Mouse (Mus musculus): ENCODE measurements around the gene Med8.
A peak's percentile ranks its signal among the peaks of the same experiment; 100 is the strongest.

The Med8 gene

DNA sequence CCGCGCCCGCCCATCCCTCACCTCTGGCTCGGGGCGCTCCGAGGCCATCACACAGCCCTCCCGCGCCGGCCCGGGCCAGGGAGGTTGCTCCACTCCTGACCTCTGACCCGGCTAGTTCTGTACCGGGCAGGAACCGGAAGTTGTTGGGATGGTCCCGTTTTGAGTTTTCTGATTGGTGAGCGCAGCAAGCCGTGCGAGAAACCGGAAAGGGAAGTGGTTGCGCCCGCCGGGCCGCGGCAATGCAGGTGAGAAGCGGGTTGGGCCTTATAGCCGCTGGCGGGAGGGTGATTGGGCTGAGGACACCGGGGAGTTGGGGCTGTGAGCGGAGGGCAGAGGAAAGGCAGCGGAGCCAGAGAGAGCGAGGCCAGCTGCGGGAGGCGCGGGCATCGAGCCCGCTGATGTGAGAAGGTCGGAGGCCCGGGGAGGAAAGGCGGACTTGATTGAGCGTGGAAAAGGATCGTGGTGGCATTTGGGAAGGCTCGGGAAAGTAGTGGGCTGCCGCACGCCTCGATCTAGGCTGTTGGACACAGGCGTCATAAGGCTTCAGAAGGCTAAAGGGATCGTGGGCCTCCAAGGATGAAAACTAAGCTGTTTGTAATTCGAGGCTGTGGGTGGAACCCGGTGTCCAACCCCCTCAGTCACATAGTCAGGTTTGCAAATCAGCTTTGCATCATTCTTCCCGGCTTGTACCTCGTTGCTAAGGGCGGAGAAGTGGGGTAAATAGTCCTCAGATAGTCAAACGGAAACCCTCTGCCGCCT lies at the start of gene Med8, which contains the start of gene Szt2:
Med8 (plus strand) TSS at position 196 of the 759 bp plus-strand sequence.
Szt2 (minus strand) TSS at position 132 of the 759 bp plus-strand sequence.
- peak; percentile 87 to 90 for DNase-seq

DNA sequence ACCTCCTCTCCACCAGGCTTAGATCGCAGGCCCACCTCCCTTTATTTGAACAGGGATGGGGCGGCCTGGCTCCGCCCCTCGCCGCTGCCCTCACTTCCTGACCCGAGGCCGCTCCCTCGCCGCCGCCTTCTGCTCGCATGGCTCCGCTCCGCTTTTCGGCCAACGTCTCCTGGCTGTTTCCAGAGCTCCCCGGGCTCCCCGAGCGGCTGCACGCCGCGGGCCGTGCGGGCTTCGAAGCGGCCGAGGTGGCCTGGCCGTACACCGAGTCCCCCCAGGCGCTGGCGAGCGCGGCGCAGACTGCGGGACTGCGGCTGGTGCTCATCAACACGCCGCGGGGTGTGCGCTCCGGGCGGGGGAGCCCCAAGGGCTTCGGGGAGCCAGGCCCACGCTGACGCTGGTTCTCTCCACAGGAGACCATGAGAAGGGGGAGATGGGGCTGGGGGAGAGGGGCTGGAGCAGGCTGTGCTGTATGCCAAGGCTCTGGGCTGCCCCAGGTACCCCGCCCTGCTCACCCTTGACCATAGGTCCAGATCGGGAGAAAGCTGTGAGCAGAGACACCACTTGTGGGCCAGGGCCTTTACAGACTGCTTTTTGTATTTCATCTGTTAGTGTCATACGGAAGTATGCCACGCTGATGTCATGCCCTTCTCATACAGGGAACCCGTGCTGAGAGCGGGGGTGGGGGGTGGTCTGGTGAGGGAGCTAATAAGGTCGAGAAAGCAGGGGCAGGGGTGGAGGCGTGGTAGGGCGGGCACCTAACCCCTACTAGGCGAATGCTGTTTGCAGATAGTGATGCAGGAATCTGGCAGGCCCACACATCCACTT lies 49.0 kb upstream of the Med8 start:
- DNase-seq = peak; percentile 76 to 79

DNA sequence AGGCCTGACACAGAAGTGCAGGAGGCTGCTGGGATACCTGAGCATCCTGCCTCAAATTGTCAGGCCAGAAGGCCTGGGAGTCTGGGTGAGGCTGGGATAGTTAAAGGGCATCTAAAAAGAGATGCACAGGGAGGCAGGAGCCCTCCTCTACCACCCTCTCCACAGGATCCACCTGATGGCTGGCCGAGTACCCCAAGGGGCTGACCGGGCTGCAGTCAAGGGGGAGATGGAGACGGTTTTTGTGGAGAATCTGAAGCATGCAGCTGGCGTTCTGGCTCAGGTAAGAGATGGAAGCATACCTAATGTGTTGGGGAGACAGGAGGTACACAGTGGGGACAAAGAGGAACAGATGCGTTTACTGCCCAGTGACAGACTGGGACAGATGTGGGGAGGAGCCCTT lies 47.7 kb upstream of the Med8 start:
- DNase-seq = no peak

DNA sequence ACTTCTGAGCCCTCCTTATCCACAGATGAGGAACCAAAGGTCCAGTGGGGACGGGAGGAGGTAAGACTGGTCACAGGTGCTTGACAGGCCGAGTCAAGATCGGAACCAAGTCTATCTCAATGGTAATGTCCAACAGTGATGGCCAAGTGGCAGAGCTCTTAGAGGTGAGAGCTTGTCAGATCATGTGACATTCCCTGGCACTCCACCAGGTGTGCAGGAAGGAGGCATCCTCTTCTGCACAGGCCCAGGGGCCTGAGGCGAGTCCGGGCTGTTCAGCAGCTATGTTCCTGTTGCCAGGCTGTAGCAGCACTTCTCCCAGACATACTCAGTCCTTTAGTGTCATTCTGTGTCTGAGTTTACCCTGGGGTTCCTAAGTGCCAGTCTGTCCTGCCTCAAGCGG lies 46.3 kb upstream of the Med8 start:
- no peak for DNase-seq

DNA sequence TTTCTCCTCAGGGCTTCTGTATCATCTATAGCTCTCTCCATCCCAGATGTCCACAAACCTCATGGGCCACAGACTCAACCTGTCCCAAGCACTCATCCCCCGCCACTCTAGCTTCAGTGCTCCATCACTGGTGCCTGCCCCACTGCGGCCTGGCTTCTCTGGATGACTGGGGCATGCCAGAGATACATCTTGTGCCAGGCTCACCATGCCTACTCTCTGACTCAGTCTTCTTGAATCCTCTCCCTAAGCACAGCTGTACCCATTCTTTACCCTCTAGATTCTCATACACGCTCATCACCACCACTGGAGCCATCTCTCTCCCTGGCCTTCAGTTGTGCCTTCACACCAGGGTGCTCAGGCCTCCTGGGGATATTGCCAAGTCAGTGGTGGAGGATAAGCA lies 45.2 kb upstream of the Med8 start:
- no peak for DNase-seq

DNA sequence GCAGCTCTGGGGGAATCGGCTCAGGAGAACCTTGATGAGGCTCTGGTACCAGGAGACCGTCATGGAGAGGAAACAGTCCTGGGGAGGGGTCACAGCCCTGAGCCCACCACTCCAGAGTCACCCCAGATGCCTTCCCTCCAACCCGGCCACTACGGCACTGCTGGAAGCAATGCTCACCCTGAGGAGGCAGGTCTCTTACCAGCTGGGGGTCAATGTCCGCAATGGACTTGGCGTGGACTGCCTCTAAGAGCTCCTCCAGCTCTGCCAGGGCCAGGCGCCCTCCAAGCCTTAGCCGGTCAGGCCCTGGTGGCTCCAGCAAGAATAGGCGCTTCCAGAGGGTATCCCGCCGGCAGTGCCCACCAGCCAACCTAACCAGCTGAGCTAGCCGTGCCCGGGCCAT lies 44.5 kb upstream of the Med8 start:
- no peak for DNase-seq

DNA sequence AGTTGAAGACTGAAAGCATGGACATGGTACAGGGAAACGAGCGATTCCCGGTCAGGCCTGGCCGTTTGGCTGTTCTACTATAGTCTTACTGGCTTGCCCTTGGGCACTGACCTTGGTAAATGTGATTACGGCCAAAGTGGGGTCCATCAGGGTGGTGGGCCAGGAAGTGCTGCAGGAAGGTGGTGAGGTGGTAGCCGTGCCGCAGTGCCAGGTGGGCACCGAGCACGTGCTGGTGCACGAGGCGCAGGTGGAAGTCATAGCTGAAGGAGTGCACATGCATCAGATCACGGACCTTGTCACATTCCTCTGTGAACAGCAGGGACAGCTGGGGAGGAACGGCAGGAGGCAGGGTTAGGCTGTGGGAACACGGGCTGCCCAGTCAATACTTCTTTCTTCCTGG lies 43.1 kb upstream of the Med8 start:
- no peak for DNase-seq

DNA sequence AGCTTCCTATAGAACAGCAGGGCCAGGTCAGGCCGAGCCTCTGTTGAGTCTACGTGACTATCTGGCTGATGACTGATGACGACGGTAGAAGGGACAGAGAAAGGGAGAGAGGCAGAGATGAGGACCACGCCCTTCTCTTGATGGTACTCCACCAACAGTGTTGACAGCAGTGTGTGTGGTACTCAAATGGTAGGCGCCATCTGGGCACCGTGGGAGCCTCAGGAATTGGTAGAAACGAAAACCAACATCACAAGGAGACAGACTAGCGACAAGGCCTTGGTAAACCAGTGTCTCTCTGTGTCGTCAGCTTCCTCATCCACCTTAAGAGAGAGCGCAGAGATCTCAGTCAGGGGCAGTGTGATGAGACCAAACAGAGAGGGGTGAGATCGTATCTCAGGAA lies 41.6 kb upstream of the Med8 start:
- no peak for DNase-seq

DNA sequence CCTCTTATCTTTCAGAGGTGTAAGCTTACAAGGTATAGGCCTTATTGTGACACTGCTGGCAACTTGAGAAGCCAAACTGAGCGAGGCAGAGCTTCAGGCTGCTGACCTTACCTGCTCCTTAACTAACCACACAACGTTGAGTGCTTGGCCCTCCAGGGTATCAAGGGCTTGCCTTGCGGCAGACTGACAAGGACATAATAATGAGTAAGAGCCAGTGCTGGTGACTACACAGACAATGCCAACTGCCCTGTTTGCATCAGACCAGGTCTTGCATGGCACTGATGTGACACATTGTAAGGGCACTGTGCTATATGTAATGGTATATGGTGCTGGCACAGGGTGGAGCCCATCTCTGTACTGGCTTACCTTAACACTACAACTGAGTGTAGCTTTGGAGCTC lies 40.5 kb upstream of the Med8 start:
- no peak for DNase-seq

DNA sequence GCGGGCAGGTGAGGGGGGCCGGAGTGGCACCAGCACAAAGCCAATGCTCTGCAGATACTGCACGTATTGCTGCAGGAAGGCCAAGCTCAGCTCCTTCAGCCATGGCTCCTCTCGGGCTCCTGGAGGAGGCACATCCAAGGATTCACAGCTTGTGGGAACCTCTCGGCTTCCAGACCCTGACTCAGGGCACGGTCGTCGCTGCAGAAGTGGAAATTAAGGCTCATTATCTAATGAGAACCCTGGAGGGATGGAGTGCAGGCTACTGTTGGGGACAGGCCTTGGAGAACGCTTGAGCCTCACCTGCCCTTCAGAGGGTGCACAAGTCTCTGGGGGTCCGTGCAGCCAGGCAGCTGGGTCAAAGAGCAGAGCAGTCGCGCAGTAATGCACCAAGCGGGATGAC lies 37.3 kb upstream of the Med8 start:
- no peak for DNase-seq

DNA sequence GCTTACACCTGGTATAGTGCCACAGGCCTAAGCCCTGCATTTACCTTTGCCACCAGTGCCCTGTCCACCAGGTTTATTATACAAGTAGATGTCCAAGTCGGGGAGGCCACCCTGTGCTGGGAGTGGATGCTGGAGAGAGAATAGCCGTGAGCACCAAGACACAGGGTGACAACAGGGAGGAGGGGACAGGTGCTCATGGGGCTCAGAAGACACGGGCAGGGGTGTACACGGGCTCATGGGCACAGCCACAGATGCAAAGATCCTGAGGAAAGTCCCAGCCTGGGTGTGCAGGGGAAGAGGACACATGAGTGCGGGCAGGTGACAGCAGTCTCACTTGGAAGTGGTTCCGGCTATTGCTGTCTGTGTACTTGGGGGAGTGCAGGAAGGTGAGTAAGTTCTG lies 33.1 kb upstream of the Med8 start:
- no peak for DNase-seq

DNA sequence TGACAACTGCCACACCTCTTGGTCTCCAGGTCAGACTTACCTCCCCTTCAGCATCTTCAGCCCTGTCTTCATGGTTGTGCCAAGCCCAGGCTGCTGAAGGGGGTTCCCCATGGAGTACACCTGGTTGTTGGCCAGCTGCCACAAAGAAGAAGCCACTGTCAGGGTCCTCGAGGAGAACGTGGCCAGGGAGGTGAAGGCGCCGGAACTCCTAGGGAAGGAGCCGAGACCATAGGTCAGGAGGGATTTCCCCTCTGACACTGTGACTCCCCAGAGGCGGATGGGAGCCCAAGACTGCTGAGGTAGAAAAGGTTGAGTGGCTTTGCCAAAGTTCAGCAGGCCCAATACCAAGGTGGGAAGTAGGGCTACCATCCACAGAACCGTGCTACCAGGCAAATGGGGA lies 25.9 kb upstream of the Med8 start:
- DNase-seq = no peak

DNA sequence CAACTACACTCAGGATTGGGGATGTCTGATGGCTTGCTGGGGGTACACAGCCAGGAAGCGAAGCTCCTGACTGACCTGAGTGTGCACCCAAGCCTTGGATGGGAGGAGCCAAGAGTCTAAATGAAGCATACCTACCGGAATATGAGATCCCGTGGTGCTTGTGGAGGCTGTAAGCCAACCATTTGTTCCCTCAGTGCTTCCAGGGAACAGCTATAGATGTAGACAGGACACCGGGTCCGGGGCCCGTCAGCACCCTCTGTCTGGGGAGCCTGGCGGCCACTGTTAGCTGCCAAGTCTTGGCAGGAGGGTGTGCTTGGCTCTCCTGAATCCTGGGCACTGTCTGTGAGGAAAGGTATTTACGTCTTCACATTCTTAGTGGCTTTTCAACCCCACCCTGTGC lies 21.8 kb upstream of the Med8 start:
- DNase-seq = no peak

DNA sequence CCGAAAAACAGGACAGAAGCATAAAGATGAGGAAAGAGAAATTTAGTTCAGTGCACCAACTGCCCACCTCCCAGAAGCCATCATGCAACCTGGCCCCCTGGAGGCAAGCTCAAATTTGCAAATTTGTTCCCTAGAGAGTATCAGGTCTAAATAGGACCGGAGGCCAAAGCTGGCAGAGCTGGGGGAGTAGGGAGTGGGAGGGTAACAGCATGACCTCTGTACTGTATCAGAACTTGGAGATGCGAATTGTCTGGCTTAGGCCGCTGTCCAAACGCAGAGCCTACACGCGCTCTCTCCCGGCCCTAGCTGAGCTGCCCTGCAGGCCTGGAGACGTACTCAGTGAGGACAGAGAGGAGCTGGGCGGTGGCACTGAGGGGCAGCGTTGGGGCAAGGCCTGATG lies 19.0 kb upstream of the Med8 start:
- no peak for DNase-seq

DNA sequence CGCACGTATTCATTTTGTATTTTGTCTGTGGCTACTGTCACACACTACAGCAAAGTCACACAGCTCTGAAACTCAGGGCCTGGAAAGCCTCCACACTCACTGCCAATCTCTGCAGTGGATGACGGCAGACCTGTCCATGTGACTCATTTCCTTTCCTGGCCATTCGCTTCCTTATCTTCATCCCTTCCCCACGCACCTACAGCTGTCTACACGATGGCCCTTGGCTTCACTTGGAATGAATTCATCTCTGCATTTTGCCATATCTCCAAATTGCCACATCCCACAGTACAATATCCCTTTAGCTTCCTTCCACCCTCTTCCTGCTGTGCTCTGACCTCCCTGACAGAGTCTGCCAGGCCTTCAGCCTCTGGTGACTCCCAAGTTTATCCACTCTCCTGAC lies 14.6 kb upstream of the Med8 start:
- DNase-seq = no peak

DNA sequence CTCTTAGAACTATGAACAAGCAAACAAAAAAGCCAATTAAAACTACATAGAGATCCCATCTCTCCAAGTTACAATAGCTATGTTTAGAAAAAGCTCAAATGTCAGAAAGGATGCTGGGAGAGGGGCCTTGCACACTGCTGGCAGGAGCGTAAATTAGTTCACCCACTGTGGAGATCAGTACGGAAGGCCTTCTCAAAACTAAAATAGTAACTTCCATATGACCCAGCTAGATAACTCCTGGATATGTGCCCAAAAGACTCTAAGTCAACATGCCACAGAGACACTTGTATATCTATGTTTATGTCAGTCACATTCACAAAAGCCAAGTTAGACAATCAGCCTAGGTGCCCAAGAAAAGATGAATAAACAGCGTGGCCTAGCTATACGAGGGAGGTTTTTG lies 13.8 kb upstream of the Med8 start:
- DNase-seq = no peak

DNA sequence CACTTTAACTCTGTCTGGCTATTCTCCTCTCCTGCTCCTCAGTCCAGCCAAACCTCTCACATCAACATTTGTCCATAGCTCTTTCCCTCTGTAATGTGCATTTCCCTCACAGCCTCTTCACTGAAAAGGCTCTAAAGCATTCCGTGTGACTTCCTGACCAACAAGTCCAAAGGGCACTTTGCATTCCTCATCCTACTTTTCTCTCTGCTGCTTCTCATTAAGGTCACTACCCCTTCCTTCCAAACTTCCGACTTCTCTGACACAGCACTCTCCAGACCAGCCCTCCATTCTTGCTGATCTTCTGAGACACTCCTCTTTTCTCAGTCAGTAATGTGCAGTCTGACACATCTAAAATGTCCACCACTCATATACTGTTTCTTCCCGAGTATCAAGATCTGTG lies 12.7 kb upstream of the Med8 start:
- no peak for DNase-seq

DNA sequence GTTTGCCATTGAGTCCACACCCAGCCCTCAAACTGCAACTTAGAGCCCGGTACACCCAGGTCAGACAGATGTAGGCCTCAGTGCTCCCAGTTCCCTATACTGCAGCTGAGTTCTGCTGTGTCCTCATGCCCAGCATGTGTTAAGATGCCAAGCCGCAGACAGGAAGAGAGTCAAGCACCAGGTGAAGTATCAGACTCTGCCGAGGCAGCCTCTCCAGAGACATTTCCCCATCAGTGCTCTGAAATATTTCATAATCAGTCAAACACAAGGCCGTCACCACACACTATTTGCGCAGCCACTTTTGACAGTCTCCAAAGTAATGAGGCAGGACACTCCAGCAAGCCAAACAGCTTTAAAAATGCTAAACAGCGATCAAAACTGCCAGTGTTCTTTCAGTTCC lies 10.7 kb upstream of the Med8 start:
- DNase-seq = no peak

DNA sequence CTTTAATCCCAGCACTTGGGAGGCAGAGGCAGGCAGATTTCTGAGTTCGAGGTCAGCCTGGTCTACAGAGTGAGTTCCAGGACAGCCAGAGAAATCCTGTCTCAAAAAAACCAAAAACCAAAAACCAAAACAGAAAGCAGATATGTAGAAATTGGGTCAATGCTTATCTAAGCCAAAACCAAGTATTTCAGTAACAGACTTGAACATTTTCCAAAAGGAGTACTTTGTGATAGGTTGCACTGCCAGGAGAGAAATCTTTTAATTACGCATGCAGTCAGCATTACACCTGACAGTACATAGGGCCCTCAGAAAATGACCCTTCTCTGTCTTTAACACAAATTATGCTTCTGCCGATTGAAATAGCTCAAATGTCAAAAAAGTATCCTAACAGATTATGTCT lies 7.7 kb upstream of the Med8 start:
- DNase-seq = no peak

DNA sequence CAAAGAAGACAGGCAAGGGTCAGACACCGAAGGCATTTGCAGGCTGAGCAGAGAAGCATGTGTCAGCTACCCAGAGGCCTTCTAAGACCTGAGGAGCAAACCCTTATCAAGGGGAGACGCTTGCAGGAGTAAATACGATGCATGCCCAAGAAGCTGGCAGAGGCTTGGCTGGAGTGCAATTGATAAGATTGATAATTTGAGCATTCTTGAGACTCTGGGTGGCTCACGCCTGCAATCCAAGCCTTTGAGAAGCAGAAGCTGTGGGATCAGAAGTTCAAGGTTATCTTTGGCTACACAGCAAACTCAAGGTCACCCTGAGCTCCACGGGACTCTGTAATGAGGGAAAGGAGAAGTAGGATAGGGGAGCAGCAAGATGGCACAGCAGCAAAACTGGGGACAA lies 7.2 kb upstream of the Med8 start:
- DNase-seq = no peak

DNA sequence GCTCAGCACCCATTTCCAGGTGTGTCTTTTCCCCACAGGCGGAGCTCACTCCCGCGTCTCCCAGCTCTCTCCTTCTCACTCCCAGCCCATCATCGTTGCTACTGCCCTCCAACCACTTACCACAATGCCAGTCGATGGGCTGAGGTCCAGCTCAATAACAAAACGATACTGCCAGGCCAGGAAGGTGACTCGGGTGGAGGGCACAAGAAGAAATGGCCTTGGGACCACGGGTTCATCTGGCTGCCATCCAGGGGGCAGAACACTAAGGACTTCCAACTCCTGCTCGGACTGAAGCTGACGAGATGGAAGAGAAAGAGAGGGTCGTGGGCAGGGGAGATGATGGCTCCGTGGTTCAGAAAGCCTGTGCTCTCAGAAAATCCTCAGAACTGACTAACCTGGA lies 6.4 kb upstream of the Med8 start:
- no peak for DNase-seq

DNA sequence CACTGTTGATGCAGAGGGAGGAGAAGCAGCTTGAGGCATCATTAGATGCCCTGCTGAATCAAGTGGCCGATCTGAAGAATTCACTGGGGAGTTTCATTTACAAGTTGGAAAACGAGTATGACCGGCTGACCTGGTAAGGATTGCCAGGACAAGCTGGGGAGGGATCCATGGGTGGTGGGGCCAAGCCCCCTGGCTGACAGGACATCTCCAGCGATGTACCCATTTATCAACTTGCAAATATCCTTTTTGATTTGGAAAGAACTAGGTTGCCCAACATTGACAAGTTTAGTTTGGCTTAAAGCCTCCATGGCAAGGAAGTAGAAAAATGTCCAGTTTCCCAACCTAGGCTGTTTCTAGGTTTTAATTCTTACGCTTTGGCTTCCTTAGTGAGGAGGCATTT lies 1.7 kb downstream of the Med8 start:
- DNase-seq = no peak

DNA sequence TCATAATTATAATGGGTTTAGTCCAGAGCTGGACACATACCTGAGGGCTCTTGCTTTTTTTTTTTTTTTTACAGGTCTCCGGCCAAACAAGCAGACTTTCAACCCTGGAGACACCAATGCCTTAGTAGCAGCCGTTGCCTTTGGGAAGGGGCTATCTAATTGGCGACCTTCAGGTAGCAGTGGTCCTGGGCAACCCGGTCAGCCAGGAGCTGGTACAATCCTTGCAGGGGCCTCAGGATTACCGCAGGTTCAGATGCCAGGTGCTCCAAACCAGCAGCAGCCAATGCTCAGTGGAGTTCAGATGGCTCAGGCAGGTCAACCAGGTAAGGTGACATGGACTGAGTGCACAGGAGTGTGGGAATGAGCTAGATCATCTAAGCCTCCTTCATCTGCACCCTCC lies 4.4 kb downstream of the Med8 start:
- peak; percentile 34 to 38 for DNase-seq

DNA sequence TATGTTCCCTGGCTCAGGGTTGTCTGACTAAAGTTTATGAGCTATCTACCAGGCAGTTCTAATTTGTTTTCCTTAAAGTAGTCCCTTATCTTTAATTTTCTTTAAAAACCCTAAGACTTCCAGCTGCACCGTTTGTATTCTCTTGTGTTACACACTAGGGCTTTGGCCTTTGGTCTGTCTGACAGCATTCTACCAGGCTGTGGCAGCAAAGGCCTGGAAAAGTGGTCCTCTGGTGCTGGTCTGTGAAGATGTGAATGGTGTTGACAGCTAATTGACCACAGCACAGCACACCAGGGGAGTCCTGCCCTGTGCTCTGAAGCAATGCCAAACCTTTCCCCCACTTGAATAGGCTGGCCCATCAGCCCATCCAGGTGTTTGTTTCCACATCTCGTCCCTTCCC lies 6.6 kb downstream of the Med8 start:
- no peak for DNase-seq

DNA sequence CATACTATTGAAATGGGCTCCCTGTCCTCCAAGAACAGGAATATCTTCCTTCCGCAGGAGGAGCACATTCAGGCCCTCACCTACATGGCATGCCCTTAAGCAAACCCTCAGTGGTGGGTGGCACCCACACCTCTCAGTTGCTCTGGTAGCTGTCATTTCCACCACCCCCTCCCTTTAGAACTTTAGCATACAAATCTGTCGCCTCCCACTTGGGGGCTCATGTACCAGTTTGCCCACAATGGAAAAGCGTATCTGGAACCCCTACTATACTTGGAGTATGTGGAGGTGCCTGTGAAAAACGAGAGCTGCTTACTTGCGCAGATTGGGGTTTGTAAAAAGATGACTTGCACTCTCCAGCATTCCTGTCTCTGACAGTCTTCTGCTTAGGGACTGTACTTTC lies 7.2 kb downstream of the Med8 start:
- DNase-seq = no peak

Measured in cerebellum, postnatal 36 days (tissue).